Mouse (Mus musculus) bone marrow macrophage, adult 2 months (primary cell): Measurements from ENCODE around the gene Rnf114. TPM values are rescaled to one million over a fixed set of nuclear protein-coding genes. Genes with fewer than 3 reads are reported as not detected.

ENCODE experiments used
- H3K27ac ChIP-seq: 2 replicates; pipeline ENCODE4 v1.5.1; 2012; ENCODE audit warnings: low read depth, low read length; ENCODE audit not compliant: insufficient read depth
- H3K4me1 ChIP-seq: 2 replicates; pipeline ENCODE4 v1.6.1; 2012; ENCODE audit warnings: low read length; ENCODE audit not compliant: control insufficient read depth, insufficient read depth
- H3K4me3 ChIP-seq: 2 replicates; pipeline ENCODE4 v1.5.1; 2012; ENCODE audit warnings: mild to moderate bottlenecking, low read length, moderate library complexity; ENCODE audit not compliant: insufficient read depth
- CTCF ChIP-seq: IDR thresholded peaks from 2 replicates; pipeline ENCODE4 v1.5.1; 2012; ENCODE audit warnings: low read depth, mild to moderate bottlenecking, low read length, moderate library complexity
- POLR2A ChIP-seq: IDR thresholded peaks from 2 replicates; pipeline ENCODE4 v1.6.1; 2012; ENCODE audit warnings: mild to moderate bottlenecking, low read depth, low read length, borderline replicate concordance
- polyA plus RNA-seq: library from polyadenylated mRNA; stranded (reverse); fragments of >200 nt; gene quantifications from 2 replicates; pipeline ENCODE4 v1.2.4, GENCODE M21; 2012; ENCODE audit not compliant: missing spikeins, insufficient read depth, insufficient read length

Rnf114 gene
- polyA plus RNA-seq, 1 experiment = 115 TPM

- TF ChIP-seq POLR2A (no peak), CTCF (no peak)
- Histone ChIP-seq H3K27ac (no peak overlapping the region), H3K4me3 (no peak overlapping the region), H3K4me1 (no peaks in the 10 kb centered on the region)
Observed at GRCm38 (mm10) chr2:167563035-167563434, 70.6 kb downstream of the Rnf114 start.

- no peak overlapping the region for H3K27ac ChIP-seq
Observed at GRCm38 (mm10) chr2:167563703-167564102, 71.3 kb downstream of the Rnf114 start.

GRCm38 (mm10) chr2:167564551-167565311, 72.3 kb downstream of the Rnf114 start:
- no peak overlapping the region for H3K4me3 ChIP-seq
- TF ChIP-seq CTCF (no peak), POLR2A (no peak)
- H3K27ac ChIP-seq = no peak overlapping the region
- peaks cover 5% of the 10 kb centered on the region for H3K4me1 ChIP-seq

More at GRCm38 (mm10) chr2:167563703-167564102, 71.3 kb downstream of the Rnf114 start:
- H3K4me3 ChIP-seq = no peak overlapping the region
- no peaks in the 10 kb centered on the region for H3K4me1 ChIP-seq
- TF ChIP-seq CTCF = no peak
- TF ChIP-seq POLR2A = no peak

- H3K27ac ChIP-seq = no peak overlapping the region
- TF ChIP-seq POLR2A (no peak), CTCF (no peak)
- peaks cover 8% of the 10 kb centered on the region for H3K4me1 ChIP-seq
- no peak overlapping the region for H3K4me3 ChIP-seq
Observed at GRCm38 (mm10) chr2:167565312-167565656, 72.8 kb downstream of the Rnf114 start.

- H3K4me1 ChIP-seq = peaks cover 12% of the 10 kb centered on the region
- TF ChIP-seq CTCF (no peak), POLR2A (no peak)
- no peak overlapping the region for H3K4me3 ChIP-seq
- no peak overlapping the region for H3K27ac ChIP-seq
Observed at GRCm38 (mm10) chr2:167565682-167566081, 73.2 kb downstream of the Rnf114 start.

Other genes starting within 250 kb of the Rnf114 start
- 57.1 and 69.9 TPM in 2 replicates for gene B4galt5, start 143.5 kb upstream of the Rnf114 start, polyA plus RNA-seq
- 23.4 and 27.4 TPM in 2 replicates for gene Slc9a8, start 70.9 kb upstream of the Rnf114 start, polyA plus RNA-seq
- gene Spata2, start 242 bp downstream of the Rnf114 start, polyA plus RNA-seq = 11.9 and 14.2 TPM in 2 replicates
- gene Snai1, start 45.5 kb downstream of the Rnf114 start, polyA plus RNA-seq = 0.49 and 0.79 TPM in 2 replicates
- 132 and 166 TPM in 2 replicates for gene Ube2v1, start 139.4 kb downstream of the Rnf114 start, polyA plus RNA-seq
- gene Gm20431, start 168.9 kb downstream of the Rnf114 start, polyA plus RNA-seq = 13.5 and 19.6 TPM in 2 replicates
- 109 and 122 TPM in 2 replicates for gene Cebpb, start 196.3 kb downstream of the Rnf114 start, polyA plus RNA-seq
- gene Tmem189, start 197.2 kb downstream of the Rnf114 start, polyA plus RNA-seq = 129 and 138 TPM in 2 replicates